Mouse (Mus musculus) kidney, adult 2 months (tissue): Measurements from ENCODE around the gene Litaf. TPM values are rescaled to one million over a fixed set of nuclear protein-coding genes. Genes with fewer than 3 reads are reported as not detected.

Source experiments
- DNase-seq: peaks from one replicate; pipeline ENCODE4 v3.0.0; 2021
- H3K27ac ChIP-seq: fragments of 200-500 bp; 2 replicates; pipeline ENCODE4 v1.5.1; 2012; ENCODE audit warnings: low read depth, low read length, control low read depth, inconsistent platforms; ENCODE audit not compliant: insufficient read depth
- H3K27me3 ChIP-seq: fragments of 200-500 bp; replicated peaks from 2 replicates; pipeline ENCODE4 v1.6.1; 2012; ENCODE audit warnings: mild to moderate bottlenecking, moderate library complexity, low read length, inconsistent platforms; ENCODE audit not compliant: control insufficient read depth, insufficient read depth
- H3K36me3 ChIP-seq: fragments of 200-500 bp; 2 replicates; pipeline ENCODE4 v1.6.1; 2012; ENCODE audit warnings: mild to moderate bottlenecking, moderate library complexity, low read length, inconsistent platforms; ENCODE audit not compliant: control insufficient read depth, insufficient read depth
- H3K4me1 ChIP-seq: fragments of 200-500 bp; 2 replicates; pipeline ENCODE4 v1.6.1; 2011; ENCODE audit warnings: low read length; ENCODE audit not compliant: control insufficient read depth, insufficient read depth
- H3K4me3 ChIP-seq: fragments of 200-500 bp; 2 replicates; pipeline ENCODE4 v1.5.1; 2011; ENCODE audit warnings: mild to moderate bottlenecking, low read depth, low read length, control low read depth; ENCODE audit not compliant: insufficient read depth
- CTCF ChIP-seq: fragments of 200-500 bp; conservative IDR thresholded peaks from 2 replicates; pipeline ENCODE4 v1.5.1; 2011; ENCODE audit warnings: low read depth, mild to moderate bottlenecking, control low read depth, low read length, moderate library complexity, mixed read lengths; ENCODE audit not compliant: insufficient read depth, insufficient read length
- POLR2A ChIP-seq: fragments of 200-500 bp; IDR thresholded peaks from one replicate; pipeline ENCODE4 v1.6.1; 2011; ENCODE audit warnings: low read depth, low read length, control low read depth
- WGBS: fragments of 180-500 bp; shearing (Covaris S2); methylation state at CpG from one replicate; pipeline ENCODE4 v1.1.7; 2018; 5-methylcytosine and 5-hydroxymethylcytosine counted together
- polyA plus RNA-seq: library from polyadenylated mRNA; depleted of rRNA; stranded (reverse); fragments of >200 nt; gene quantifications from 2 replicates; pipeline ENCODE4 v1.2.3, GENCODE M21; 2012

Litaf gene
- polyA plus RNA-seq, 1 experiment = 125 TPM

GRCm38 (mm10) chr16:11040603-11041002 is 25.4 kb downstream of the Litaf start:
- DNase-seq = no peak
- Histone ChIP-seq H3K36me3 (no peaks in the 10 kb centered on the region), H3K4me3 (no peak overlapping the region), H3K4me1 (no peaks in the 10 kb centered on the region), H3K27ac (no peak overlapping the region), H3K27me3 (no peaks in the 10 kb centered on the region)
- 95% methylated on average over 2 of the region's 2 CpGs for WGBS
- TF ChIP-seq CTCF = no peak
- TF ChIP-seq POLR2A = no peak

GRCm38 (mm10) chr16:11035790-11036431 is 30.0 kb downstream of the Litaf start:
- H3K4me3 ChIP-seq = no peak overlapping the region
- peak; percentile 71 for DNase-seq
- H3K4me1 ChIP-seq = no peaks in the 10 kb centered on the region
- H3K27ac ChIP-seq = no peak overlapping the region
- 30% methylated on average over 15 of the region's 15 CpGs for WGBS
- TF ChIP-seq CTCF = peak; percentile 87
- no peak for TF ChIP-seq POLR2A
- H3K27me3 ChIP-seq = no peaks in the 10 kb centered on the region
- H3K36me3 ChIP-seq = no peaks in the 10 kb centered on the region

GRCm38 (mm10) chr16:11035273-11035672 is 30.7 kb downstream of the Litaf start:
- Histone ChIP-seq H3K27me3 (no peaks in the 10 kb centered on the region), H3K4me1 (no peaks in the 10 kb centered on the region), H3K27ac (no peak overlapping the region), H3K36me3 (no peaks in the 10 kb centered on the region), H3K4me3 (no peak overlapping the region)
- TF ChIP-seq POLR2A (no peak), CTCF (no peak)
- no peak for DNase-seq
- WGBS = 88% methylated on average over 9 of the region's 9 CpGs

- DNase-seq = peak; percentile 91
- Histone ChIP-seq H3K36me3 (no peaks in the 10 kb centered on the region), H3K4me1 (no peaks in the 10 kb centered on the region), H3K27ac (no peak overlapping the region), H3K27me3 (no peaks in the 10 kb centered on the region), H3K4me3 (no peak overlapping the region)
- WGBS = 2% methylated on average over 4 of the region's 4 CpGs
- TF ChIP-seq POLR2A (no peak), CTCF (peak; percentile 99)
Observed at GRCm38 (mm10) chr16:11034193-11034803, 31.7 kb downstream of the Litaf start.

GRCm38 (mm10) chr16:11031320-11031719 is 34.6 kb downstream of the Litaf start:
- no peak overlapping the region for H3K4me3 ChIP-seq
- peak; percentile 17 for DNase-seq
- 47% methylated on average over 3 of the region's 3 CpGs for WGBS

GRCm38 (mm10) chr16:11030844-11031243 is 35.1 kb downstream of the Litaf start:
- Histone ChIP-seq H3K27me3 (no peaks in the 10 kb centered on the region), H3K4me3 (no peak overlapping the region), H3K36me3 (no peaks in the 10 kb centered on the region), H3K27ac (no peak overlapping the region), H3K4me1 (no peaks in the 10 kb centered on the region)
- DNase-seq = no peak
- TF ChIP-seq POLR2A (no peak), CTCF (no peak)
- WGBS = 92% methylated on average over 4 of the region's 4 CpGs

More at GRCm38 (mm10) chr16:11031320-11031719, 34.6 kb downstream of the Litaf start:
- peak; percentile 52 for TF ChIP-seq CTCF
- no peak for TF ChIP-seq POLR2A
- H3K27me3 ChIP-seq = no peaks in the 10 kb centered on the region
- H3K27ac ChIP-seq = no peak overlapping the region
- H3K36me3 ChIP-seq = no peaks in the 10 kb centered on the region
- H3K4me1 ChIP-seq = no peaks in the 10 kb centered on the region

- TF ChIP-seq CTCF = no peak
- TF ChIP-seq POLR2A = no peak
- 48% methylated on average over 7 of the region's 7 CpGs for WGBS
- Histone ChIP-seq H3K27ac (no peak overlapping the region), H3K27me3 (no peaks in the 10 kb centered on the region), H3K4me3 (no peak overlapping the region), H3K36me3 (no peaks in the 10 kb centered on the region), H3K4me1 (no peaks in the 10 kb centered on the region)
- peak; percentile 29 for DNase-seq
Observed at GRCm38 (mm10) chr16:11028206-11028605, 37.8 kb downstream of the Litaf start.
